Mouse (Mus musculus): ENCODE measurements around the gene Naxd. TPM values are rescaled to one million over a fixed set of nuclear protein-coding genes. Genes with fewer than 3 reads are reported as not detected.
"Not testable (repeated sequence)": the region's sequence is repeated elsewhere in the genome, so short reads cannot be mapped to it uniquely, and the experiment has no call there.

Naxd gene
- polyA plus RNA-seq, 1 experiment from 2014 or later: 148 TPM

GRCm38 (mm10) chr8:11476338-11477177 is 20.7 kb upstream of the Naxd start:
- Histone ChIP-seq H3K27me3 (peaks cover 69% of the 10 kb centered on the region), H3K4me2 (peak overlapping the region; percentile 98), H3K27ac (replicated peaks) (no peak overlapping the region), H3K4me1 (replicated peaks) (peaks cover 24% of the 10 kb centered on the region), H3K9ac (no peak overlapping the region), H3K36me3 (no peaks in the 10 kb centered on the region), H3K9me3 (no peaks in the 10 kb centered on the region), H3K4me3 (peak overlapping the region; percentile 49)
- WGBS: 10% methylated on average over 24 of the region's 24 CpGs
- peak; percentile 7; the same call in 1 of the 2 replicates for ATAC-seq (ENCODE audit: low FRiP score, low read depth)

- Histone ChIP-seq H3K4me1 (replicated peaks) (peaks cover 24% of the 10 kb centered on the region), H3K27ac (replicated peaks) (no peak overlapping the region), H3K9ac (no peak overlapping the region), H3K27me3 (peaks cover 69% of the 10 kb centered on the region), H3K4me2 (peak overlapping the region; percentile 98), H3K36me3 (no peaks in the 10 kb centered on the region), H3K4me3 (peak overlapping the region; percentile 49), H3K9me3 (no peaks in the 10 kb centered on the region)
- WGBS: 5% methylated on average over 9 of the region's 9 CpGs
- ATAC-seq (ENCODE audit: low FRiP score, low read depth): no peak
Measured at GRCm38 (mm10) chr8:11477178-11477553, 20.1 kb upstream of the Naxd start.

GRCm38 (mm10) chr8:11477811-11478761 is 19.2 kb upstream of the Naxd start, which contains the start of gene Rab20:
Rab20 (minus strand) TSS chr8:11478710.
- no peaks in the 10 kb centered on the region for H3K36me3 ChIP-seq
- peak within 1 kb of the TSS; percentile 49 for H3K4me3 ChIP-seq
- H3K4me2 ChIP-seq: peak within 1 kb of the TSS; percentile 98
- no peak within 1 kb of the TSS for H3K27ac ChIP-seq (replicated peaks)
- under 1% methylated on average over 68 of the region's 69 CpGs for WGBS
- peak within 1 kb of the TSS; percentile 46 for H3K9ac ChIP-seq
- H3K27me3 ChIP-seq: peaks cover 69% of the 10 kb centered on the region
- ATAC-seq (ENCODE audit: low FRiP score, low read depth): peak; percentile 39; the same call in 1 of the 2 replicates
- no peaks in the 10 kb centered on the region for H3K9me3 ChIP-seq
- peaks cover 24% of the 10 kb centered on the region for H3K4me1 ChIP-seq (replicated peaks)

- WGBS: 3% methylated on average over 22 of the region's 23 CpGs
- Histone ChIP-seq H3K4me2 (peak overlapping the region; percentile 98), H3K4me3 (peak overlapping the region; percentile 49), H3K9ac (no peak overlapping the region), H3K27ac (replicated peaks) (no peak overlapping the region), H3K27me3 (peaks cover 66% of the 10 kb centered on the region), H3K4me1 (replicated peaks) (peaks cover 24% of the 10 kb centered on the region), H3K9me3 (no peaks in the 10 kb centered on the region), H3K36me3 (no peaks in the 10 kb centered on the region)
- no peak for ATAC-seq (ENCODE audit: low FRiP score, low read depth)
Measured at GRCm38 (mm10) chr8:11478807-11479527, 18.3 kb upstream of the Naxd start.

- H3K9me3 ChIP-seq: no peaks in the 10 kb centered on the region
- H3K36me3 ChIP-seq: no peaks in the 10 kb centered on the region
- peaks cover 24% of the 10 kb centered on the region for H3K4me1 ChIP-seq (replicated peaks)
- no peak for ATAC-seq (ENCODE audit: low FRiP score, low read depth)
- H3K4me3 ChIP-seq: no peak overlapping the region
- no peak overlapping the region for H3K4me2 ChIP-seq
- 13% methylated on average over 14 of the region's 14 CpGs for WGBS
- peaks cover 60% of the 10 kb centered on the region for H3K27me3 ChIP-seq
- H3K27ac ChIP-seq (replicated peaks): no peak overlapping the region
- H3K9ac ChIP-seq: no peak overlapping the region
Measured at GRCm38 (mm10) chr8:11479591-11479990, 17.7 kb upstream of the Naxd start.

GRCm38 (mm10) chr8:11481876-11482275 is 15.4 kb upstream of the Naxd start:
- Histone ChIP-seq H3K4me3 (no peak overlapping the region), H3K27ac (replicated peaks) (no peak overlapping the region), H3K27me3 (peaks cover 39% of the 10 kb centered on the region), H3K4me2 (no peak overlapping the region), H3K9ac (no peak overlapping the region), H3K36me3 (no peaks in the 10 kb centered on the region), H3K4me1 (replicated peaks) (peaks cover 17% of the 10 kb centered on the region), H3K9me3 (no peaks in the 10 kb centered on the region)
- ATAC-seq (ENCODE audit: low FRiP score, low read depth): no peak
- 41% methylated on average over 3 of the region's 3 CpGs for WGBS

GRCm38 (mm10) chr8:11482537-11482936 is 14.8 kb upstream of the Naxd start:
- 78% methylated on average over 3 of the region's 3 CpGs for WGBS
- H3K36me3 ChIP-seq: no peaks in the 10 kb centered on the region
- peaks cover 33% of the 10 kb centered on the region for H3K27me3 ChIP-seq
- no peak for ATAC-seq (ENCODE audit: low FRiP score, low read depth)
- peaks cover 15% of the 10 kb centered on the region for H3K4me1 ChIP-seq (replicated peaks)
- H3K9ac ChIP-seq: no peak overlapping the region
- no peak overlapping the region for H3K4me3 ChIP-seq
- no peaks in the 10 kb centered on the region for H3K9me3 ChIP-seq
- no peak overlapping the region for H3K4me2 ChIP-seq
- H3K27ac ChIP-seq (replicated peaks): no peak overlapping the region

- Histone ChIP-seq H3K27ac (replicated peaks) (no peak overlapping the region), H3K27me3 (0 out of 2 replicates have a peak, but pooled peaks cover 3% of the 10 kb centered on the region), H3K9ac (no peak overlapping the region), H3K4me2 (no peak overlapping the region), H3K9me3 (no peaks in the 10 kb centered on the region), H3K4me1 (replicated peaks) (no peaks in the 10 kb centered on the region), H3K4me3 (no peak overlapping the region), H3K36me3 (no peaks in the 10 kb centered on the region)
- 22% methylated on average over 7 of the region's 7 CpGs for whole genome bisulfite sequencing
- ATAC-seq (ENCODE audit: low FRiP score, low read depth): no peak
Measured at GRCm38 (mm10) chr8:11486142-11486541, 11.2 kb upstream of the Naxd start.

GRCm38 (mm10) chr8:11487229-11487628 is 10.1 kb upstream of the Naxd start:
- 65% methylated on average over 4 of the region's 4 CpGs for WGBS
- Histone ChIP-seq H3K27ac (replicated peaks) (no peak overlapping the region), H3K27me3 (0 out of 2 replicates have a peak, but pooled peaks cover 3% of the 10 kb centered on the region), H3K36me3 (no peaks in the 10 kb centered on the region), H3K9ac (no peak overlapping the region), H3K4me3 (no peak overlapping the region), H3K9me3 (no peaks in the 10 kb centered on the region), H3K4me2 (no peak overlapping the region), H3K4me1 (replicated peaks) (no peaks in the 10 kb centered on the region)
- no peak for ATAC-seq (ENCODE audit: low FRiP score, low read depth)

GRCm38 (mm10) chr8:11492340-11492739 is 5.0 kb upstream of the Naxd start:
- 86% methylated on average over 2 of the region's 2 CpGs for WGBS
- H3K27ac ChIP-seq (replicated peaks); H3K4me1 ChIP-seq (replicated peaks); H3K9me3 ChIP-seq; H3K9ac ChIP-seq; H3K4me3 ChIP-seq; H3K4me2 ChIP-seq; H3K36me3 ChIP-seq; ATAC-seq (ENCODE audit: low FRiP score, low read depth): not testable (repeated sequence)
- peaks cover 12% of the 10 kb centered on the region; the same call in 1 of the 2 replicates for H3K27me3 ChIP-seq

- Histone ChIP-seq H3K4me3 (peak overlapping the region; percentile 77), H3K27ac (replicated peaks) (peak overlapping the region; percentile 89; the same call in 1 of the 2 replicates), H3K36me3 (peaks cover 2% of the 10 kb centered on the region; the same call in 1 of the 2 replicates), H3K27me3 (peaks cover 9% of the 10 kb centered on the region; the same call in 1 of the 2 replicates), H3K4me1 (replicated peaks) (peaks cover 18% of the 10 kb centered on the region), H3K4me2 (peak overlapping the region; percentile 81), H3K9me3 (no peaks in the 10 kb centered on the region), H3K9ac (peak overlapping the region; percentile 77; the same call in 1 of the 2 replicates)
- 76% methylated on average over 12 of the region's 12 CpGs for WGBS
- no peak for ATAC-seq (ENCODE audit: low FRiP score, low read depth)
Measured at GRCm38 (mm10) chr8:11498281-11498680, 975 bp downstream of the Naxd start.

Data from hindbrain, embryonic 15.5 days (tissue).